Mouse (Mus musculus) kidney, postnatal 14 days (tissue): ENCODE data around the gene Ube3b.

ENCODE experiments used
- DNase-seq: peaks from one replicate; pipeline ENCODE4 v3.0.0; 2022; ENCODE audit warnings: mixed read lengths

Gene Ube3b

GRCm38 (mm10) chr5:114428621-114429020 is 48.2 kb downstream of the Ube3b start:
- DNase-seq = no peak

- no peak for DNase-seq
Measured at GRCm38 (mm10) chr5:114429781-114430180, 49.4 kb downstream of the Ube3b start.

- no peak for DNase-seq
Measured at GRCm38 (mm10) chr5:114434359-114434758, 54.0 kb downstream of the Ube3b start.

GRCm38 (mm10) chr5:114435588-114435987 is 55.2 kb downstream of the Ube3b start:
- DNase-seq = no peak

GRCm38 (mm10) chr5:114443566-114444367 is 63.4 kb downstream of the Ube3b start, which contains the start of the genes Mmab and Mvk:
TSS of gene Mmab (minus strand) at chr5:114444060.
TSS of gene Mvk (plus strand) at chr5:114444269.
- peak; percentile 99 for DNase-seq

GRCm38 (mm10) chr5:114444368-114444692 is 63.9 kb downstream of the Ube3b start:
- DNase-seq = no peak

GRCm38 (mm10) chr5:114449011-114449410 is 68.6 kb downstream of the Ube3b start:
- no peak for DNase-seq

- no peak for DNase-seq
Measured at GRCm38 (mm10) chr5:114456287-114456686, 75.9 kb downstream of the Ube3b start.

GRCm38 (mm10) chr5:114456995-114457605 is 76.7 kb downstream of the Ube3b start:
- DNase-seq = no peak

GRCm38 (mm10) chr5:114461238-114461637 is 80.8 kb downstream of the Ube3b start:
- peak; percentile 84 for DNase-seq

- DNase-seq = peak; percentile 47
Measured at GRCm38 (mm10) chr5:114462067-114463040, 81.9 kb downstream of the Ube3b start.

- no peak for DNase-seq
Measured at GRCm38 (mm10) chr5:114464561-114464960, 84.2 kb downstream of the Ube3b start.

GRCm38 (mm10) chr5:114465641-114466040 is 85.2 kb downstream of the Ube3b start:
- peak; percentile 20 for DNase-seq

GRCm38 (mm10) chr5:114467019-114467418 is 86.6 kb downstream of the Ube3b start:
- peak; percentile 20 for DNase-seq

GRCm38 (mm10) chr5:114467430-114467829 is 87.0 kb downstream of the Ube3b start:
- DNase-seq = peak; percentile 84

GRCm38 (mm10) chr5:114468007-114468406 is 87.6 kb downstream of the Ube3b start:
- no peak for DNase-seq

GRCm38 (mm10) chr5:114470359-114470758 is 90.0 kb downstream of the Ube3b start:
- no peak for DNase-seq
